Mouse (Mus musculus) induced T-regulatory cell, adult 2 months (primary cell): ENCODE measurements around the gene Tas2r125.
"Not testable (repeated sequence)": the region's sequence is repeated elsewhere in the genome, so short reads cannot be mapped to it uniquely, and the experiment has no call there.

Experiments
- DNase-seq: peaks from one replicate; pipeline ENCODE4 v3.0.0-alpha.2; 2012; ENCODE audit warnings: low read depth

The Tas2r125 gene

GRCm38 (mm10) chr6:132909351-132909750 is at the start of gene Tas2r125:
Gene Tas2r125 (plus strand): TSS chr6:132909651.
- no peak for DNase-seq

- no peak for DNase-seq
Observed at GRCm38 (mm10) chr6:132867708-132868107, 41.7 kb upstream of the Tas2r125 start, which contains the start of gene Tas2r110. Gene Tas2r110 (plus strand): TSS chr6:132868008.

GRCm38 (mm10) chr6:132892711-132893110 is 16.7 kb upstream of the Tas2r125 start, which contains the start of gene Tas2r113:
Gene Tas2r113 (plus strand): TSS chr6:132893011.
- DNase-seq: no peak

GRCm38 (mm10) chr6:132941376-132941775 is 31.9 kb downstream of the Tas2r125 start:
- DNase-seq: not testable (repeated sequence)

GRCm38 (mm10) chr6:132950802-132951201 is 41.4 kb downstream of the Tas2r125 start, which contains the start of gene Tas2r129:
Gene Tas2r129 (plus strand): TSS chr6:132951102.
- DNase-seq: no peak

GRCm38 (mm10) chr6:132957819-132958218 is 48.4 kb downstream of the Tas2r125 start, which contains the start of gene Tas2r131:
Gene Tas2r131 (minus strand): TSS chr6:132957919.
- no peak for DNase-seq
